Mouse (Mus musculus) ES-E14 (cell line): Measurements from ENCODE around the gene Mrps30.

Experiments
- CHD2 ChIP-seq: IDR thresholded peaks from 2 replicates; pipeline ENCODE4 v1.6.1; 2014; ENCODE audit warnings: mild to moderate bottlenecking, low read depth, low read length, inconsistent platforms
- HCFC1 ChIP-seq: IDR thresholded peaks from 2 replicates; pipeline ENCODE4 v1.6.1; 2012; ENCODE audit warnings: low read length, inconsistent platforms, borderline replicate concordance; ENCODE audit not compliant: insufficient read depth
- MAFK ChIP-seq: IDR thresholded peaks from 2 replicates; pipeline ENCODE4 v1.6.1; 2014; ENCODE audit warnings: mild to moderate bottlenecking, low read depth, low read length, inconsistent platforms; ENCODE audit not compliant: insufficient read depth
- ZC3H11A ChIP-seq: IDR thresholded peaks from 2 replicates; pipeline ENCODE4 v1.6.1; 2012; ENCODE audit warnings: low read depth, mild to moderate bottlenecking, inconsistent platforms, low read length, borderline replicate concordance
- ZNF384 ChIP-seq: IDR thresholded peaks from 2 replicates; pipeline ENCODE4 v1.6.1; 2012; ENCODE audit warnings: low read depth, low read length, inconsistent platforms

- no peak for TF ChIP-seq HCFC1
- TF ChIP-seq CHD2 = no peak
- TF ChIP-seq MAFK = no peak
- no peak for TF ChIP-seq ZNF384
- no peak for TF ChIP-seq ZC3H11A
Measured at GRCm38 (mm10) chr13:118411297-118411992, 24.4 kb upstream of the Mrps30 start.
